Mouse (Mus musculus) CH12.LX (cell line): ENCODE data around the gene Setmar. TPM values are rescaled to one million over a fixed set of nuclear protein-coding genes. Genes with fewer than 3 reads are reported as not detected.

ENCODE experiments used
- DNase-seq: peaks from one replicate; pipeline ENCODE4 v3.0.0-alpha.2; 2013; ENCODE audit errors: extremely low read depth
- H3K27ac ChIP-seq: 2 replicates; pipeline ENCODE4 v1.5.1; 2012; ENCODE audit warnings: low read depth, mild to moderate bottlenecking, control low read depth, moderate library complexity; ENCODE audit not compliant: insufficient read depth
- H3K27me3 ChIP-seq: replicated peaks from 2 replicates; pipeline ENCODE3; 2012; ENCODE audit warnings: inconsistent platforms
- H3K36me3 ChIP-seq, 2 experiments: replicated peaks in 1 of 2; 2 replicates each; pipeline versions ENCODE3 to v1.6.1; 2012; ENCODE audit warnings: inconsistent platforms in 1 of 2, low read length in 1 of 2, mild to moderate bottlenecking in 1 of 2, mixed read lengths in 1 of 2, moderate library complexity in 1 of 2; ENCODE audit not compliant: control insufficient read depth in 1 of 2, insufficient read depth in 1 of 2
- H3K4me1 ChIP-seq, 2 experiments: 2 replicates each; pipeline ENCODE4 v1.6.1; 2012; ENCODE audit warnings: inconsistent platforms in 1 of 2, moderate library complexity in 1 of 2; ENCODE audit not compliant: insufficient read depth in 2 of 2, control insufficient read depth in 1 of 2
- H3K4me2 ChIP-seq: 2 replicates; pipeline ENCODE4 v1.6.1; 2012; ENCODE audit warnings: low read depth, mild to moderate bottlenecking, control low read depth; ENCODE audit not compliant: poor library complexity, insufficient read depth, severe bottlenecking
- H3K4me3 ChIP-seq, 3 experiments: fragments of 150-350 bp in 1 of 3; sonication (generic) in 1 of 3; replicated peaks in 1 of 3; 2 replicates each; pipeline versions ENCODE3 to v1.5.1; 2011 to 2012; ENCODE audit warnings: low read depth in 2 of 3, low read length in 2 of 3, mild to moderate bottlenecking in 2 of 3, moderate library complexity in 2 of 3, control low read depth in 1 of 3, improper control_type of control experiment in 1 of 3, inconsistent platforms in 1 of 3, mixed read lengths in 1 of 3; ENCODE audit not compliant: poor library complexity in 1 of 3
- H3K79me2 ChIP-seq: replicated peaks from 2 replicates; pipeline ENCODE4 v1.6.1; 2012; ENCODE audit warnings: mild to moderate bottlenecking, moderate library complexity; ENCODE audit not compliant: control insufficient read depth, poor library complexity, insufficient read depth, severe bottlenecking; ENCODE audit errors: extremely low read depth
- H3K9ac ChIP-seq: 2 replicates; pipeline ENCODE4 v1.6.1; 2012; ENCODE audit warnings: low read depth, mild to moderate bottlenecking, control low read depth, moderate library complexity; ENCODE audit not compliant: insufficient read depth
- H3K9me3 ChIP-seq: replicated peaks from 2 replicates; pipeline ENCODE3; 2012; ENCODE audit warnings: low read length, inconsistent platforms, mixed read lengths
- CHD1 ChIP-seq: IDR thresholded peaks from 2 replicates; pipeline ENCODE4 v1.6.1; 2012; ENCODE audit warnings: low read depth, low read length, improper control_type of control experiment, inconsistent platforms
- CHD2 ChIP-seq: IDR thresholded peaks from 2 replicates; pipeline ENCODE4 v1.6.1; 2011; ENCODE audit warnings: low read length, improper control_type of control experiment
- E2F4 ChIP-seq: IDR thresholded peaks from 2 replicates; pipeline ENCODE4 v1.6.1; 2011; ENCODE audit warnings: low read depth, low read length, improper control_type of control experiment; ENCODE audit not compliant: insufficient replicate concordance
- ELF1 ChIP-seq: IDR thresholded peaks from 2 replicates; pipeline ENCODE4 v1.6.1; 2014; ENCODE audit warnings: low read depth, mild to moderate bottlenecking, inconsistent platforms, low read length, improper control_type of control experiment
- ETS1 ChIP-seq: conservative IDR thresholded peaks from 2 replicates; pipeline ENCODE4 v1.6.1; 2012; ENCODE audit warnings: low read depth, mild to moderate bottlenecking, inconsistent platforms, low read length, improper control_type of control experiment, moderate library complexity
- GABPA ChIP-seq: IDR thresholded peaks from 2 replicates; pipeline ENCODE4 v1.6.1; 2012; ENCODE audit warnings: low read depth, low read length, improper control_type of control experiment, inconsistent platforms; ENCODE audit not compliant: insufficient replicate concordance
- HCFC1 ChIP-seq: IDR thresholded peaks from 2 replicates; pipeline ENCODE4 v1.6.1; 2012; ENCODE audit warnings: low read depth, mild to moderate bottlenecking, inconsistent platforms, low read length, improper control_type of control experiment
- IRF4 ChIP-seq: IDR thresholded peaks from 2 replicates; pipeline ENCODE4 v1.6.1; 2014; ENCODE audit warnings: low read depth, mild to moderate bottlenecking, inconsistent platforms, low read length, improper control_type of control experiment
- JUND ChIP-seq: conservative IDR thresholded peaks from 2 replicates; pipeline ENCODE4 v1.6.1; 2011; ENCODE audit warnings: low read depth, low read length, improper control_type of control experiment
- KAT2A ChIP-seq: IDR thresholded peaks from 2 replicates; pipeline ENCODE4 v1.6.1; 2012; ENCODE audit warnings: low read length, improper control_type of control experiment, inconsistent platforms; ENCODE audit not compliant: insufficient replicate concordance
- MAFK ChIP-seq: IDR thresholded peaks from 2 replicates; pipeline ENCODE4 v1.6.1; 2011; ENCODE audit warnings: low read length, improper control_type of control experiment; ENCODE audit not compliant: insufficient replicate concordance
- MAX ChIP-seq: IDR thresholded peaks from 2 replicates; pipeline ENCODE4 v1.6.1; 2011; ENCODE audit warnings: low read length, improper control_type of control experiment
- MEF2A ChIP-seq: IDR thresholded peaks from 2 replicates; pipeline ENCODE4 v1.6.1; 2014; ENCODE audit warnings: low read depth, mild to moderate bottlenecking, inconsistent platforms, low read length, improper control_type of control experiment, borderline replicate concordance
- MXI1 ChIP-seq: IDR thresholded peaks from 2 replicates; pipeline ENCODE4 v1.6.1; 2011; ENCODE audit warnings: mild to moderate bottlenecking, low read depth, low read length, improper control_type of control experiment
- MYC ChIP-seq: IDR thresholded peaks from 2 replicates; pipeline ENCODE4 v1.6.1; 2011; ENCODE audit warnings: low read depth, mild to moderate bottlenecking, improper control_type of control experiment, low read length
- PAX5 ChIP-seq: IDR thresholded peaks from 2 replicates; pipeline ENCODE4 v1.6.1; 2012; ENCODE audit warnings: low read length, inconsistent platforms, mixed read lengths
- POLR2AphosphoS2 ChIP-seq: IDR thresholded peaks from 2 replicates; pipeline ENCODE4 v1.6.1; 2011; ENCODE audit warnings: low read depth, low read length, improper control_type of control experiment
- RAD21 ChIP-seq: IDR thresholded peaks from 2 replicates; pipeline ENCODE4 v1.6.1; 2011; ENCODE audit warnings: low read depth, mild to moderate bottlenecking, low read length, improper control_type of control experiment, moderate library complexity
- RCOR1 ChIP-seq: conservative IDR thresholded peaks from 2 replicates; pipeline ENCODE4 v1.6.1; 2012; ENCODE audit warnings: low read depth, mild to moderate bottlenecking, inconsistent platforms, low read length, improper control_type of control experiment
- SIN3A ChIP-seq: IDR thresholded peaks from 2 replicates; pipeline ENCODE4 v1.6.1; 2012; ENCODE audit warnings: low read length, improper control_type of control experiment, inconsistent platforms
- SMC3 ChIP-seq: IDR thresholded peaks from 2 replicates; pipeline ENCODE4 v1.6.1; 2011; ENCODE audit warnings: low read depth, low read length, improper control_type of control experiment
- TBP ChIP-seq: conservative IDR thresholded peaks from 2 replicates; pipeline ENCODE4 v1.6.1; 2011; ENCODE audit warnings: low read depth, low read length, improper control_type of control experiment
- TCF12 ChIP-seq: IDR thresholded peaks from 2 replicates; pipeline ENCODE4 v1.6.1; 2014; ENCODE audit warnings: low read depth, mild to moderate bottlenecking, inconsistent platforms, low read length, improper control_type of control experiment
- UBTF ChIP-seq: IDR thresholded peaks from 2 replicates; pipeline ENCODE4 v1.6.1; 2012; ENCODE audit warnings: low read depth, mild to moderate bottlenecking, inconsistent platforms, low read length, improper control_type of control experiment, moderate library complexity
- USF1 ChIP-seq: IDR thresholded peaks from 2 replicates; pipeline ENCODE4 v1.6.1; 2014; ENCODE audit warnings: low read depth, mild to moderate bottlenecking, inconsistent platforms, low read length, improper control_type of control experiment
- USF2 ChIP-seq: conservative IDR thresholded peaks from 2 replicates; pipeline ENCODE4 v1.6.1; 2011; ENCODE audit warnings: low read depth, low read length, improper control_type of control experiment
- ZMIZ1 ChIP-seq: IDR thresholded peaks from 2 replicates; pipeline ENCODE4 v1.6.1; 2012; ENCODE audit warnings: low read depth, mild to moderate bottlenecking, inconsistent platforms, low read length, improper control_type of control experiment
- ZNF384 ChIP-seq: IDR thresholded peaks from 2 replicates; pipeline ENCODE4 v1.6.1; 2012; ENCODE audit warnings: low read depth, low read length, improper control_type of control experiment, inconsistent platforms
- dilution Hi-C: fragments of 300-500 bp; cut with MboI; formaldehyde crosslinking; loops from 2 replicates; pipeline ENCODE4 v1.14.3; 2020; ENCODE audit warnings: low sequenced_read_pairs; ENCODE audit not compliant: extremely low pct_unique_long_range_greater_than_20kb, extremely low pct_ligation_motif_present
- in situ Hi-C: fragments of 300-500 bp; cut with MboI; formaldehyde crosslinking; loops from 3 replicates; pipeline ENCODE4 v1.14.3; 2019; ENCODE audit warnings: low sequenced_read_pairs, low pct_ligation_motif_present, low pct_unique_long_range_greater_than_20kb, mixed read lengths
- polyA plus RNA-seq: library from polyadenylated mRNA; unstranded; fragments of >175 nt; gene quantifications from 2 replicates; pipeline ENCODE4 v1.2.1, GENCODE M21; 2012; ENCODE audit warnings: low read depth; ENCODE audit not compliant: insufficient read length
- total RNA-seq, 2 experiments: library from RNA; depleted of rRNA; stranded (reverse); fragments of 300-350 nt in 1 of 2; fragments of >200 nt in 1 of 2; gene quantifications; 2 replicates each; pipeline ENCODE4 v1.2.3; 2012 to 2014

The Setmar gene
- total and polyA plus RNA-seq, 3 experiments = 1.2 to 3.5 (median 2.1) TPM

- TF ChIP-seq TBP = no peak
- no peak for TF ChIP-seq RCOR1
- TF ChIP-seq USF2 = no peak
- no peak for TF ChIP-seq PAX5
- TF ChIP-seq ZMIZ1 = no peak
- 0 out of 2 replicates have a peak, but pooled peaks have one; percentile 31 for TF ChIP-seq IRF4
- TF ChIP-seq GABPA = no peak
- no peak for TF ChIP-seq CHD2
- TF ChIP-seq MAX = no peak
- TF ChIP-seq KAT2A = no peak
- TF ChIP-seq SIN3A = peak; percentile 76; the same call in 1 of the 2 replicates
- peak; percentile 94 for TF ChIP-seq SMC3
- TF ChIP-seq CHD1 = no peak
- no peak for TF ChIP-seq TCF12
- TF ChIP-seq POLR2AphosphoS2 = no peak
- no peak for TF ChIP-seq MAFK
- no peak for TF ChIP-seq USF1
- TF ChIP-seq UBTF = no peak
- TF ChIP-seq E2F4 = no peak
- TF ChIP-seq ELF1 = peak; percentile 83
- no peak for TF ChIP-seq JUND
Observed at GRCm38 (mm10) chr6:108098171-108098845, 33.5 kb downstream of the Setmar start (continued).

- no peaks in the 10 kb centered on the region for H3K27me3 ChIP-seq
- peak overlapping the region; percentile 55; the same call in 1 of the 2 replicates for H3K4me2 ChIP-seq
- in situ Hi-C loops = no loop called here
- peaks cover 0 to 8% of the 10 kb centered on the region in 2 experiments for H3K36me3 ChIP-seq
- peaks cover 2 to 12% of the 10 kb centered on the region in 2 experiments; a peak in 2 of 4 replicates for H3K4me1 ChIP-seq
- no peaks in the 10 kb centered on the region for H3K79me2 ChIP-seq
- no peak overlapping the region for H3K4me3 ChIP-seq
- H3K9ac ChIP-seq = peak overlapping the region; percentile 40
- H3K9me3 ChIP-seq = no peaks in the 10 kb centered on the region
- DNase-seq = no peak
- no peak overlapping the region for H3K27ac ChIP-seq
- TF ChIP-seq ETS1 = no peak
- TF ChIP-seq RAD21 = no peak
- TF ChIP-seq USF1 = no peak
- TF ChIP-seq MXI1 = no peak
- TF ChIP-seq SIN3A = no peak
- no peak; the same call in 1 of the 2 replicates for TF ChIP-seq MYC
- TF ChIP-seq MEF2A = no peak
- TF ChIP-seq ZNF384 = no peak
- no peak for TF ChIP-seq KAT2A
- no peak for TF ChIP-seq UBTF
- no peak for TF ChIP-seq HCFC1
- TF ChIP-seq TBP = no peak
- TF ChIP-seq, all 38 proteins: peak for 0
- dilution Hi-C loops = no loop called here
Observed at GRCm38 (mm10) chr6:108098846-108099217, 34.0 kb downstream of the Setmar start.
